Mouse (Mus musculus) gonadal fat pad, adult 2 months (tissue): ENCODE measurements around the gene Trafd1. TPM values are rescaled to one million over a fixed set of nuclear protein-coding genes. Genes with fewer than 3 reads are reported as not detected.
"Not testable (repeated sequence)": the region's sequence is repeated elsewhere in the genome, so short reads cannot be mapped to it uniquely, and the experiment has no call there.

Experiments
- DNase-seq: peaks from one replicate; pipeline ENCODE4 v3.0.0-alpha.2; 2012; ENCODE audit warnings: low read depth
- polyA plus RNA-seq: library from polyadenylated mRNA; depleted of rRNA; stranded (reverse); fragments of >200 nt; gene quantifications from 2 replicates; pipeline ENCODE4 v1.2.3, GENCODE M21; 2012

Gene Trafd1
- polyA plus RNA-seq, 1 experiment, result 71.9 TPM

GRCm38 (mm10) chr5:121384757-121385460, 523 bp downstream of the Trafd1 start:
- no peak for DNase-seq

- DNase-seq, result no peak
Measured at GRCm38 (mm10) chr5:121383857-121384756, 1.3 kb downstream of the Trafd1 start.

GRCm38 (mm10) chr5:121380692-121381091, 4.7 kb downstream of the Trafd1 start:
- no peak for DNase-seq

- DNase-seq, result no peak
Measured at GRCm38 (mm10) chr5:121378678-121379256, 6.7 kb downstream of the Trafd1 start.

- not testable (repeated sequence) for DNase-seq
Measured at GRCm38 (mm10) chr5:121376972-121377371, 8.5 kb downstream of the Trafd1 start.

- DNase-seq, result no peak
Measured at GRCm38 (mm10) chr5:121374790-121375189, 10.6 kb downstream of the Trafd1 start.

GRCm38 (mm10) chr5:121371712-121372111, 13.7 kb downstream of the Trafd1 start:
- no peak for DNase-seq

GRCm38 (mm10) chr5:121367255-121367654, 18.2 kb downstream of the Trafd1 start:
- no peak for DNase-seq

- DNase-seq, result no peak
Measured at GRCm38 (mm10) chr5:121366449-121367225, 18.8 kb downstream of the Trafd1 start.

GRCm38 (mm10) chr5:121363441-121363840, 22.0 kb downstream of the Trafd1 start:
- DNase-seq, result no peak

- DNase-seq, result no peak
Measured at GRCm38 (mm10) chr5:121361696-121362095, 23.7 kb downstream of the Trafd1 start.

- no peak for DNase-seq
Measured at GRCm38 (mm10) chr5:121359229-121359628, 26.2 kb downstream of the Trafd1 start.

- no peak for DNase-seq
Measured at GRCm38 (mm10) chr5:121343997-121344396, 41.4 kb downstream of the Trafd1 start.

GRCm38 (mm10) chr5:121342490-121342889, 42.9 kb downstream of the Trafd1 start:
- no peak for DNase-seq

- DNase-seq, result no peak
Measured at GRCm38 (mm10) chr5:121340965-121341473, 44.4 kb downstream of the Trafd1 start.

GRCm38 (mm10) chr5:121339507-121340230, 45.8 kb downstream of the Trafd1 start:
- no peak for DNase-seq

GRCm38 (mm10) chr5:121336776-121337175, 48.7 kb downstream of the Trafd1 start:
- no peak for DNase-seq

GRCm38 (mm10) chr5:121336009-121336408, 49.4 kb downstream of the Trafd1 start:
- no peak for DNase-seq

- DNase-seq, result no peak
Measured at GRCm38 (mm10) chr5:121335426-121335825, 50.0 kb downstream of the Trafd1 start.

GRCm38 (mm10) chr5:121334454-121334853, 51.0 kb downstream of the Trafd1 start:
- no peak for DNase-seq

GRCm38 (mm10) chr5:121333976-121334375, 51.5 kb downstream of the Trafd1 start:
- DNase-seq, result no peak
